Mouse (Mus musculus) splenic B cell, adult 2 months (primary cell): Measurements from ENCODE around the gene Ccdc85c.

ENCODE experiments used
- DNase-seq: peaks from one replicate; pipeline ENCODE4 v3.0.0-alpha.2; 2011; ENCODE audit warnings: low read depth, low spot score
- H3K27me3 ChIP-seq: 2 replicates; pipeline ENCODE4 v1.6.1; 2012; ENCODE audit warnings: mild to moderate bottlenecking, low read length, moderate library complexity, mixed read lengths; ENCODE audit not compliant: control insufficient read depth, poor library complexity, insufficient read depth, severe bottlenecking
- H3K36me3 ChIP-seq: 2 replicates; pipeline ENCODE4 v1.6.1; 2012; ENCODE audit warnings: mild to moderate bottlenecking, low read length, moderate library complexity, mixed read lengths; ENCODE audit not compliant: control insufficient read depth, poor library complexity, insufficient read depth, severe bottlenecking

Ccdc85c gene

DNA sequence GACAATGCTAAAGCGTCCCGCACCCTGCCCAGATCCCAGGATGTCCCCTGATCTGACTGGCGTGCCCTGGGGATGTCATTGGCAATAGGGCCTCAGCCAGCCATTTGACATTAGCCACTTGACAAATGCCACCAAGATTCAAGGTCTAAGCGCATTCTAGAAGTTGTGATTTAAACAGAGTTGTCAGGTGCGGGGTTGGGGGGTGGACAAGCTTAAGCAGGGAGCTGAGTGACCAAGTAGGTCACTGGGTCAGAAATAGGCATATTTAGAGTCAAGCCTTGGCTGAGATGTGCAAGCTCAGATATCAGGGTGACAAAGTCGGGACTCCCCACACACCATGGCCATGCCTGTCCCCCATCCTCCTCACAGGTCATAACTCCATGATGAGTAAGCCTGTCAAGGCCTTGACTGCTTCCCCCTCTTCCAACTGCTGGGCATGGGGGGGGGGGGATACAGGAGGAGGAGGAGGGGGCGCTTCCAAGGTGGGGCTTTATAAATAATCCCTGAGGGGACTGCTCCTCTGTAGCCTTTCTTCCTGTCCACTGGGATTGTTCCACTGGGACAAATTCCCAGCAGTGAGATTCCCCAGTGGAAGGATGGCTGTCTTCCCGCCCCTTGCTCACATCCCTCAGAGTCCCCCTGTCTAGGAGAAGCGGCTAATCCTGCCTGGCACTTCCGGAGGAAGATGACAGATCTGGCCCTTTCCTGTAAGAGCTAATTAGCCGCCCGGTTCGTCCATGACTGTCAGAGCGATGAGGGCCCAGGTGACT lies 9.4 kb upstream of the Ccdc85c start:
- Histone ChIP-seq H3K36me3 (no peaks in the 10 kb centered on the region), H3K27me3 (no peaks in the 10 kb centered on the region)
- DNase-seq: no peak

DNA sequence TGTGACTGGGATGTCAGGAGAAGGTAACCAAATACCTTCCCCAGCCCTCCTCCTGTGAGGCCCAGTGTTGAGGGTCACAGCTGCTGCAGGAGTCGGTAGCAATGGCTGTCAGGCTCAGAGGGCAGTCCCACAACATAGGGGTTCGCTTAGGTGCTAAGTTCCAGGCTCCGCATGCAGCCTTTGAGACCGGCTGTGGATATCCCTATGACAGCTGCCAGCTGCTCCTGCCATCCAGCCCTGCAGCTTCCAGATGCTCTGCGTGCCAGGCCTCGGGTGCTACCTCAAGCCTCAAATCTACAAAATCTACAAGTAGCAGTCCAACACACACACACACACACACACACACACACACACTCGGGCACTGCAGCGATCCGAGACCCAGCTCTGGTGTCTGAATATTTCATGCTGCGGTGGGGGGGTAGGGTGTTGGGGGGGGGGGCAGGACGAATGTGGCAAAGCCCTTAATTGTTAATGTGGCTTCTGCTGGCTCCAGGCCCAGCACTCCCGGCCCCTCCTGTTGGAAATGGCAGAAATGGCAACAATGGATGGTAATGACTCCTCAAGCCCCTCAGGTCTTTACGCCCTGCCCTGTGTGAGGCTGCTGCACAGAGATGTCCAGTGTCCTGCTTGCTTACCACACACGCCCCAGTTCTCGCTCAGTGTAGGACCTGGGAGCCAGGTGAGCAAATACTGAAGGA lies 3.1 kb upstream of the Ccdc85c start:
- Histone ChIP-seq H3K27me3 (no peaks in the 10 kb centered on the region), H3K36me3 (no peaks in the 10 kb centered on the region)
- DNase-seq: no peak

DNA sequence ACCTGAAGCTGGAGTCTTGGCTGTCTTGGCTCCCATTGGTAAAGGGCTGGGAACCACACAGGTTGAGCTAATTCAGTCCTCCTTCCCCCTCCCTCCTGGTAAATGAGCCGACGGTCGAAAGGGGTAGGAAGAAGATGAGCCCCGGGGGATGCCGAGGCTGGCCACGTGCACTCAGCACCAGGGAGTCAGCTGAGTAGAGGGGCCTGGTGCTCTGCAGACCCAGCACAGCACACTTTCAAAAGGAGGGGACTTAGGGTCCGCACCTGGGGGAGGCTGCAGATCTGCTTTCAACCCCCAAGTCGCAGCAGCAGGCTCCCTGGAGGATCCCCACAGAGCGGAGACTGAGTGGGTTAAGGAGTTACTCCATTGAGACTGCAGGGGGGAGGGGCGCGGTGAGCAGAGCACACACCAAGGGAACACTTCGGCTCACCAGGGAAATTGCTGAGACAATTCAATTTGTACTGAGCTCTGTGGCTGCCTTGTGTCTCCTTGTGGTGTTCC lies 2.2 kb upstream of the Ccdc85c start:
- DNase-seq: peak; percentile 9

DNA sequence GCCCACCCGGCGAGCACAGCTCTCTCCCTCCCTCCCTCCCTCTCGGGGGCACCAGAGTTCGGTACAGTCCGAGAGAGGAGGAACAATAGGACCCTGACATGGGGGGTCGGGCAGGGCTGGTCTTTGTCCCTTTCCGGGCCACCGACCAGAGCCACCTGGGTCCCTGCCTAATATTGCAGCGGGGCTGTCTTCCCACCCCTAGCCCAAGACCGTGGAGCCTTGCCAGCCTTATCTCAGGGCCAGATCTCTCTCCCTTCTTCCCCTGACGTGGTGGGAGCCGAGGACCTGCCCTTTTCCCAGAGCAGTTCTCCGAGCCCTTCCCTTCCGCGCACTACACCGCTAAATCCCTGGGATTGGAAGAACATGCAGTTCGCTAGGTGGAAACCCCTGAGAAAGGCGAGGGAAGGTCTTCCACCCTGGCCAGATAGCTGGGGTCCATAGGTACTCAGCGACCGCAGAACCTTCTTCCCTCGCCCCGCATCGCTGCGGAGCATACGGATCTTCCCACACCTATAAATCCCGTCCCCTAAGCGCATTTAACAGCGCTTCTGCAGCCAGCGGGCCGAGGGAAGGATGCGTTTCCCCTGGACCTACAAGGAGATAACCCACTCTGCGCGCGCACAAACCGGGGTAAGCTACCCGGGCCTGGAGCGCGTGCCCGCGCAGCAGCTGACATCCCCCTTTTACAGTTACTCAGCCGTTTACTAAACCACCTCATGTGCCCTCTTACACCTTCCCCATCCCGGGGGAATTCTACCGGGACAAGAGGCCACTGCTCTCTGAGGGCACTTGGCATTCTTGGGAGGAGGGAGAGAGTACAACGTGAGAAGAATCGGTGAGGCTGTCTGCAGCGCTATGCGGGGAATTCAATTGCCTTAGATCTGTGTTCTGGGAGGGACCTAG lies 946 bp upstream of the Ccdc85c start:
- DNase-seq: peak; percentile 29
- H3K27me3 ChIP-seq: no peaks in the 10 kb centered on the region
- H3K36me3 ChIP-seq: no peaks in the 10 kb centered on the region

More for the DNA sequence above, 2.2 kb upstream of the Ccdc85c start:
- no peaks in the 10 kb centered on the region for H3K27me3 ChIP-seq
- H3K36me3 ChIP-seq: no peaks in the 10 kb centered on the region

DNA sequence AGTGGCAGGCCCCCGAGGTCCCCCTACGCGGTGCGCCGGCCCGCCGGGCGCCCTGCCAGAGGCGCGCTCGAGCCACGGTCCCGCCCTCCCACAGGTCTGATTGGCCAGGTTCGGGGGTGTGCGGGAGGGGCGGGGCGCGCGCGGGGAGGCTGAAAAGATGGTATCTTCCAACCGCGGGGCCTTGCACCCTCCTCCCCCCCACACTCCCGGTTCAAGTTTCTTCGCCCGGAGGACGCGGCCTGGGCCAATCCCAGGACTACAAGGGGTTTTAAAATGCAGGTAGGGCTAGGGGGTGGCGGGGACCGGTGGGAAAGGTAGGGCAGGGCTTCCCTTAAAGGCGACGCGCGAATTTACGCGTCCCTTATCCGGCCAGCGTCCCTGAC lies 274 bp upstream of the Ccdc85c start:
- DNase-seq: peak; percentile 95
- Histone ChIP-seq H3K36me3 (no peaks in the 10 kb centered on the region), H3K27me3 (no peaks in the 10 kb centered on the region)

DNA sequence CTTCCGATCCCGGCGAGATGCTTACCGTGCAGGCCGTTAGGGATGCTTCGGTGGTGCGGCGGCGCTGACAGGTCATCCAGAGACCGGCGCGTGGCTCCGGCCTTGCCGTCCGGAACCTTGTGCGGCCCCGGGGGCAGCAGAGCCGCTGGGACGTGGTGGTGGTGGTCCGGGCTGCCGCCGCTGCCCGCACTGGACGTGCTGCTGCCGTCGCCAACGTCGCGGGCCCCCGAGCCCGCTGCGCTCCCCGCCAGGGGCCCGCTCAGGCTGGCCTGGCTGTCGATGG lies 971 bp downstream of the Ccdc85c start:
- no peak for DNase-seq
- no peaks in the 10 kb centered on the region for H3K27me3 ChIP-seq

DNA sequence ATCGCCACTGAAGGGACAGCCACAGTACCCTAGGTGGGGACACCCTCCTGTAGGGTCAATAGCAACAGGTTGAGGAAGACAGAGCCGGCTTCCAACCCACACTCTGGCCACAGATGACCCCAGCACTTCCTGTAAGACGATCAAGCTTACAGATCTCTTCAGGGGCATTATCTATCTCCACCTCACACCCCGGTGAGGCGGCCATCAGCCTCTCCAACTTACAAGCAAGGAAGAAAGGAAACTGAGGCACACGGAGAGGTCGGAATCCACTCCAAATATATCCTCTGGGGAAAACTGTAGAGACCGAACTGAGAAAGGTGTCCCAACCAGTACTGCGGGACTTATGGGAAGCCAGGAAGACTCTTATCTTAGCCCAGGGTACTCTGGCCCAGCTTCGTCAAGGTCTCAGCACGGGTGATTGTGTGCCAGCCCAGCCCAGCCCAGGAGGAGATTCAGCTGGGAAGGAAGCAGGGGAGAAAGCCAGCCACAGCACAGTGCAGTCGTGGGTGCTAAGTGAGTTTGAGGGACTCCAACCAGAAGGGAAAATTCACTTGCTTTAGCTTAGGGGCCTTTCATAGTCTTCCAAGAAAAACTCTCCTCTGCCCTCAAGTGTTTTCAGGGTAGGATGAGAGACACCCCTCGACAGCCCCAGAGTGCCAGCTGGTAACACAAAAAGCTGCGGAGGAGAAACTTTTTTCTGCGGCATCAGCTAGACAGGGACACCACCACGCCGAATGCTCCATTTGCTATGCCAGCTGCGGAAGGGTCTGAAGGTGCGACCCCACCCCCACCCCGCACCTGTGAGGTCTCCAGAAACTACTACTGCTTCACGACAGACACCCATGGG lies 1.5 kb downstream of the Ccdc85c start:
- Histone ChIP-seq H3K27me3 (no peaks in the 10 kb centered on the region), H3K36me3 (no peaks in the 10 kb centered on the region)
- no peak for DNase-seq

More for the DNA sequence above, 971 bp downstream of the Ccdc85c start:
- H3K36me3 ChIP-seq: no peaks in the 10 kb centered on the region

DNA sequence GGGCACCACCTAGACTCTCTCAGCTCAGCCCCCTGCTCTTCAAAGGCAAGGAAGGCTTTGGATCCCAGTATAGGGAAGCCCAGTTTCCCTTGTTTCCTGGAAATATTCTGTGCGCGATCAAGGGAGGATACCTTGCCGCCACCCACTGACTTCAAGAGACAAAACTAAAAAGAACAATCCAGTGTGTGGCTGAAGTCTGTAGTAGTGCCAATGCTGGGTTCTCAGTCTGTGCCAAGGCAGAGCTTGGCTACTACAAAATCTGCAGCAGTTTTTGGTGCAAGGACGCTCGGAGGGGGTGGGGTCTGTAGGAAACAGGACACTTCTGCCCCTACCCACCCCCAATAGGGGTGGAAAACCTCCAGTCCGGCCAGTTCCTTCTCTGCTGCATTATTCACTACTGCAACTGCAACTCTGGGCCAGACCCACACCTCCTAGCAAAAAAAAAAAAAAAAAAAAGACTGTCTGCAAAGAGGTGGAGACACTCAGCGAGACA lies 3.0 kb downstream of the Ccdc85c start:
- no peaks in the 10 kb centered on the region for H3K27me3 ChIP-seq
- no peak for DNase-seq

DNA sequence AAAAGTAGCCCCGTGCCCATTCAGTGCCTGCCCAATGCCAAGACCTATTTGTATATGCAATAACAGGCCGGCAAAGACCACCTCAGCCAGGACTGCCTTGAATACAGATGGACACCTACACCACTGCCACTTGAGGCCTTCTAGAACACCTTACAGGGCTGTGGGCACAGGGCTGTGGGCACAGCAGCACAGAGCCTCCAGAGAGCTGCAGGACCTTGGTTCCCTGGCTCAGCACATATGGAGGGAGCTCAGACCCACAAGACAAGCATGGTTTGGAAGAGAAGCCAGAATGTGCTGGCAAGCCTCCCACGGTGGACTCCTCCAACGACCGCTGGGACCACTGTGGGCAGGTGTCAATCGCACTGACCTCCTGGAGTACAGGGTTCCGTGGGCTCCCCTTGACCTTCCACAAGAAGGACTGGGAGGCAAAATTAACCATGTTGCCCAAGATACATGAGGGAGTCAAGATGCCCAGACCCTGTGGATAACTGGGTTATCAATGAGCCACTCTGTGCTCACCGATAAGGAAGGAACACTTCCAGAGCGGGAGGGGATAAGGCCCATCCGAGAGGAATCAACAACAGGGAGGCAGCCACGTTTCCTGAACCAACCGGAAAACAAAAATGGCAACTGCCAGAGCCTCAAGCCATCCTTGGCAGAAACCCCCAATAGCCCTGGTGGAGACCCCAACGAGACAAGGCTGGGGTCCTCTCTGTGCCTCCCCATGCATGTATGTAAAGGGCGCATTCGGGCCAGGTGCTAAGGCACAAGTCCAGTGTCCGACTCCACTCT lies 3.7 kb downstream of the Ccdc85c start:
- no peaks in the 10 kb centered on the region for H3K36me3 ChIP-seq
- H3K27me3 ChIP-seq: no peaks in the 10 kb centered on the region
- DNase-seq: no peak

More for the DNA sequence above, 3.0 kb downstream of the Ccdc85c start:
- no peaks in the 10 kb centered on the region for H3K36me3 ChIP-seq

DNA sequence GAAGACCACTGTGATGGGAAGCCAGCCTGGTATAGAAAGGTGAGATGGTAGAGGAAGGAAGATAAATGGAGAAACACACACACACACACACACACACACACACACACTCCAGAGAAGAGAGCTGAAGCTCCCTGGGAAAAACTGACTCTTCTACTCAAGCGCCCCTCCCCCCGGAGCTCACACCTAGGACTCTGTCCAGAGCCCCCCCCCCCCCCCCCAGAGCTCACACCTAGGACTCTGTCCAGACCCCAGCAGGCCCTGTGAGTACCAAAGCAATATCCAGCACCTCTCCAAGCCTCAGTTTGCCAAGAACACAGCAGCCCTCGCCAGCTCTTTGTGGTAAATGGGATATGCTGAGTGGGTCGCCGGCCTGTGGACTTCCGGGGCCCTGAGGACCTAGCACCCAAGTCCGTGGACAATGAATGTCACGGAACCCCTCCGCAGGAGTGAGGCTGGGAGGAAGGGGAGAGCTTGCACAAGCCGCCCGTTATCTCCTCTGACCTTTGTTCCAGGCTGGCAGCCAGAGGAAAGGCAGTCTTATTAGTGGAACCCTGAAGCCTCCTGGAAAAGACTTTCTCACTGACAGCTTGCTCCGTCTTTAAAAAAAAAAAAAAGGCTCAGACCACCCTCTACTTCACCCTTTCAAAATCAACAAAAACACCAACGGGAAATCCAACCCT lies 4.8 kb downstream of the Ccdc85c start:
- no peak for DNase-seq
- H3K36me3 ChIP-seq: no peaks in the 10 kb centered on the region

DNA sequence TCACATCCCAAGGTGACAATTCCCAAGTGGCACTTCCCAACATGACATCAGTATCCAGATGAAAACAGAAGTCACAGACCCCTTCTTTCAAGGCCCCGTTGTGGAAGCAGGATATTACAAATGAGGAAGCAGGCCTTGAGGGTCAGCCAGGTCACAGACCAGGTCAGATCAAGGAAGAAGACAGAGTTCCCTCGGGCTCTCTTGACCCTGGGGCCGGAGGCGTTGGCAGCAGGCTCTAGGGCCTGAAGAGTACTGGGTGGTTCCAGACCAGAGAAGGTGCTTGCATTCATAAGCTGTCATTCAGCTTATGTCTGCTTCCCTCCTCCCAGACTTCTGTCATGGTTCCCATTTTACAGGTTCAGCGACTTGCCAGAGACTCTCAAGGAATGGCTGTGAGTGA lies 5.5 kb downstream of the Ccdc85c start:
- no peak for DNase-seq
- H3K27me3 ChIP-seq: no peaks in the 10 kb centered on the region
- H3K36me3 ChIP-seq: no peaks in the 10 kb centered on the region

More for the DNA sequence above, 4.8 kb downstream of the Ccdc85c start:
- H3K27me3 ChIP-seq: no peaks in the 10 kb centered on the region

DNA sequence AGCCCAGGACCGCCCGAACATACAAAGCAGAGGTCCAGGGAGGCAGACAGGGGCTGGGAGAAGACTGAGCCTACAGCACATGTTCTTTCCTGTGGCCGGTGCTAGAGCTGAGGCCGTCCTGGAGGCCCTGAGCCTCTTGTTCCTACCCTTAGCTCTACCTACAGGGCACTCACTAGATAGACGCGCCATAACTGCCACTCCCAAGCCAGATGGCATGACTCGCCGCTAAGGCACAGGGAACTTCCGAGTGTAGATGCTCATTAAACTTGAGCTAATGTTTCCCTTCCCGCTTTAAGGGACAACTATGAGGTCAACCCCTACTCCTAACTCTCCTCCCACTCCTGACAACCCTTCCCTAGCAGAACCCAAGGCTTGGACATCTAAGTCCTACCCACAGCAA lies 6.3 kb downstream of the Ccdc85c start:
- DNase-seq: no peak
- no peaks in the 10 kb centered on the region for H3K27me3 ChIP-seq

DNA sequence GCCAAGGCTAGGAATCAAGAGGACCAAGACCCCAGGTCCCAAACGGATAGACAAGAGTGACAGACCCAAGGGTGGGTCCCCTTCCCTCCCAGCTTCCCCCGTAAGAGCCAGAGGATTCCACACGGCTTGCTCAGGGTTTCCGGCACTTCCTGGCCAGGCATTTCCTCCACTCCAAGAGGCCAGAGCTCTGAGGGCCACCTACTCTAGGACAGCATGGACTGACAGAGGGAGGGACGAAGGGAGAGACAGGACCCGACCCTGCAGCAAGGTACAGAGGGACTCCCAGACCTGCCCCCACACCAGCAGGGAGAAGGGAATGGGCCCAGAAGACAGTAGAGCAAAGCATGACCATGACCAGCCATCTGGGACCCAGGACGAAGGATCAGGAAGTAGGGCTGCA lies 7.6 kb downstream of the Ccdc85c start:
- no peak for DNase-seq
- Histone ChIP-seq H3K27me3 (no peaks in the 10 kb centered on the region), H3K36me3 (no peaks in the 10 kb centered on the region)

More for the DNA sequence above, 6.3 kb downstream of the Ccdc85c start:
- no peaks in the 10 kb centered on the region for H3K36me3 ChIP-seq
